Mouse (Mus musculus) NIH3T3 (cell line): ENCODE data around the gene Slc36a2.
A peak's percentile ranks its signal among the peaks of the same experiment; 100 is the strongest.

Experiments
- DNase-seq: peaks from one replicate; pipeline ENCODE4 v3.0.0-alpha.2; 2012; ENCODE audit warnings: low read depth

Gene Slc36a2

GRCm38 (mm10) chr11:55184733-55185291, at the start of gene Slc36a2:
TSS of gene Slc36a2 (minus strand) at chr11:55185077.
- DNase-seq = peak; percentile 63

GRCm38 (mm10) chr11:55234288-55234687, 49.4 kb upstream of the Slc36a2 start:
- no peak for DNase-seq

GRCm38 (mm10) chr11:55231034-55231433, 46.2 kb upstream of the Slc36a2 start:
- no peak for DNase-seq

- DNase-seq = no peak
Observed at GRCm38 (mm10) chr11:55221306-55221705, 36.4 kb upstream of the Slc36a2 start.

GRCm38 (mm10) chr11:55218473-55218872, 33.6 kb upstream of the Slc36a2 start:
- no peak for DNase-seq

GRCm38 (mm10) chr11:55217880-55218279, 33.0 kb upstream of the Slc36a2 start:
- DNase-seq = no peak

- no peak for DNase-seq
Observed at GRCm38 (mm10) chr11:55217418-55217817, 32.5 kb upstream of the Slc36a2 start.

GRCm38 (mm10) chr11:55216830-55217229, 32.0 kb upstream of the Slc36a2 start:
- DNase-seq = no peak

GRCm38 (mm10) chr11:55216061-55216460, 31.2 kb upstream of the Slc36a2 start:
- no peak for DNase-seq

GRCm38 (mm10) chr11:55214978-55215377, 30.1 kb upstream of the Slc36a2 start:
- peak; percentile 13 for DNase-seq

GRCm38 (mm10) chr11:55214161-55214560, 29.3 kb upstream of the Slc36a2 start:
- no peak for DNase-seq

- no peak for DNase-seq
Observed at GRCm38 (mm10) chr11:55213518-55213917, 28.6 kb upstream of the Slc36a2 start.

GRCm38 (mm10) chr11:55209626-55210353, 24.9 kb upstream of the Slc36a2 start:
- no peak for DNase-seq

GRCm38 (mm10) chr11:55209032-55209431, 24.2 kb upstream of the Slc36a2 start:
- no peak for DNase-seq

GRCm38 (mm10) chr11:55208001-55208690, 23.3 kb upstream of the Slc36a2 start:
- DNase-seq = no peak

- DNase-seq = peak; percentile 36
Observed at GRCm38 (mm10) chr11:55204602-55205001, 19.7 kb upstream of the Slc36a2 start.

GRCm38 (mm10) chr11:55204159-55204596, 19.3 kb upstream of the Slc36a2 start, which contains the start of gene Slc36a1:
TSS of gene Slc36a1 (plus strand) at chr11:55204350.
- peak; percentile 98 for DNase-seq

GRCm38 (mm10) chr11:55197740-55198510, 13.0 kb upstream of the Slc36a2 start:
- DNase-seq = no peak

- peak; percentile 46 for DNase-seq
Observed at GRCm38 (mm10) chr11:55197086-55197485, 12.2 kb upstream of the Slc36a2 start.

- DNase-seq = no peak
Observed at GRCm38 (mm10) chr11:55190216-55190615, 5.3 kb upstream of the Slc36a2 start.

GRCm38 (mm10) chr11:55187777-55188176, 2.9 kb upstream of the Slc36a2 start:
- no peak for DNase-seq

- no peak for DNase-seq
Observed at GRCm38 (mm10) chr11:55187292-55187691, 2.4 kb upstream of the Slc36a2 start.
